Mouse (Mus musculus) embryonic fibroblast, embryonic 13.5 days (primary cell): Measurements from ENCODE around the gene Gm20388.

Experiments
- CTCF ChIP-seq: IDR thresholded peaks from 2 replicates; pipeline ENCODE4 v1.5.1; 2011; ENCODE audit warnings: mild to moderate bottlenecking, control low read depth, low read length, moderate library complexity, borderline replicate concordance; ENCODE audit not compliant: insufficient read depth
- POLR2A ChIP-seq: IDR thresholded peaks from 2 replicates; pipeline ENCODE4 v1.6.1; 2011; ENCODE audit warnings: low read depth, mild to moderate bottlenecking, control low read depth, low read length, moderate library complexity

GRCm38 (mm10) chr8:122641406-122641805 lies 2730.8 kb downstream of the Gm20388 start:
- TF ChIP-seq POLR2A (no peak), CTCF (no peak)
